Mouse (Mus musculus): ENCODE results near the gene Olfr196.
"Not testable (repeated sequence)": the region's sequence is repeated elsewhere in the genome, so short reads cannot be mapped to it uniquely, and the experiment has no call there.

The Olfr196 gene

GRCm38 (mm10) chr16:59170354-59170753 lies at the start of gene Olfr196:
Gene Olfr196 (minus strand): TSS chr16:59170454.
- DNase-seq: no peak

GRCm38 (mm10) chr16:59219667-59220066 lies 49.4 kb upstream of the Olfr196 start, which contains the start of gene Olfr199:
Gene Olfr199 (minus strand): TSS chr16:59219767.
- not testable (repeated sequence) for DNase-seq

- not testable (repeated sequence) for DNase-seq
Observed at GRCm38 (mm10) chr16:59217861-59218260, 47.6 kb upstream of the Olfr196 start.

GRCm38 (mm10) chr16:59203433-59203832 lies 33.2 kb upstream of the Olfr196 start, which contains the start of gene Olfr198:
Gene Olfr198 (minus strand): TSS chr16:59203533.
- not testable (repeated sequence) for DNase-seq

- DNase-seq: no peak
Observed at GRCm38 (mm10) chr16:59151996-59152395, 18.3 kb downstream of the Olfr196 start.

- no peak for DNase-seq
Observed at GRCm38 (mm10) chr16:59146746-59147145, 23.5 kb downstream of the Olfr196 start, which contains the start of gene Olfr195. Gene Olfr195 (plus strand): TSS chr16:59147046.

- DNase-seq: no peak
Observed at GRCm38 (mm10) chr16:59141105-59141504, 29.1 kb downstream of the Olfr196 start.

GRCm38 (mm10) chr16:59130740-59131139 lies 39.5 kb downstream of the Olfr196 start:
- DNase-seq: peak; percentile 5

GRCm38 (mm10) chr16:59120969-59121368 lies 49.3 kb downstream of the Olfr196 start, which contains the start of gene Olfr194:
Gene Olfr194 (minus strand): TSS chr16:59121069.
- no peak for DNase-seq
